Mouse (Mus musculus) myocyte (in vitro differentiated cells): ENCODE results near the gene Fasl. TPM values are rescaled to one million over a fixed set of nuclear protein-coding genes. Genes with fewer than 3 reads are reported as not detected.

Source experiments
- H3K27me3 ChIP-seq: one replicate; pipeline ENCODE4 v1.6.1; 2011; ENCODE audit not compliant: control insufficient read depth, insufficient read depth, insufficient read length
- H3K36me3 ChIP-seq: one replicate; pipeline ENCODE4 v1.6.1; 2011; ENCODE audit not compliant: control insufficient read depth, insufficient read depth
- H3K4me2 ChIP-seq: one replicate; pipeline ENCODE4 v1.6.1; 2011; ENCODE audit warnings: low read depth, control low read depth
- H3K4me3 ChIP-seq: one replicate; pipeline ENCODE4 v1.5.1; 2011; ENCODE audit warnings: mild to moderate bottlenecking, control low read depth, moderate library complexity
- H3K79me2 ChIP-seq: one replicate; pipeline ENCODE4 v1.6.1; 2011; ENCODE audit not compliant: control insufficient read depth, insufficient read depth
- H3ac ChIP-seq: one replicate; pipeline ENCODE4 v1.6.1; 2011; ENCODE audit not compliant: control insufficient read depth, insufficient read length
- CEBPB ChIP-seq: IDR thresholded peaks from 2 replicates; pipeline ENCODE4 v1.6.1; 2011; ENCODE audit warnings: mild to moderate bottlenecking, moderate library complexity; ENCODE audit not compliant: poor library complexity, insufficient read depth, severe bottlenecking
- E2F4 ChIP-seq: IDR thresholded peaks from one replicate; pipeline ENCODE4 v1.6.1; 2011; ENCODE audit warnings: mild to moderate bottlenecking, control low read depth, moderate library complexity; ENCODE audit not compliant: insufficient read depth
- MAX ChIP-seq: IDR thresholded peaks from one replicate; pipeline ENCODE4 v1.6.1; 2011; ENCODE audit warnings: low read depth, mild to moderate bottlenecking, control low read depth
- MYOD1 ChIP-seq, 3 experiments: IDR thresholded peaks; one replicate each; pipeline ENCODE4 v1.6.1; 2011; ENCODE audit warnings: control low read depth in 2 of 3, low read depth in 2 of 3, mild to moderate bottlenecking in 2 of 3, moderate library complexity in 1 of 3; ENCODE audit not compliant: insufficient read length in 2 of 3, control insufficient read depth in 1 of 3
- MYOG ChIP-seq, 3 experiments: IDR thresholded peaks; one replicate each; pipeline ENCODE4 v1.6.1; 2011; ENCODE audit warnings: control low read depth in 2 of 3, low read depth in 2 of 3, mild to moderate bottlenecking in 2 of 3; ENCODE audit not compliant: insufficient read length in 2 of 3, control insufficient read depth in 1 of 3, insufficient read depth in 1 of 3
- POLR2A ChIP-seq: IDR thresholded peaks from one replicate; pipeline ENCODE4 v1.6.1; 2011; ENCODE audit warnings: low read depth, mild to moderate bottlenecking, control low read depth, moderate library complexity; ENCODE audit not compliant: insufficient read length
- POLR2AphosphoS2 ChIP-seq: IDR thresholded peaks from one replicate; pipeline ENCODE4 v1.6.1; 2011; ENCODE audit warnings: low read depth, control low read depth; ENCODE audit not compliant: insufficient read length
- REST ChIP-seq: IDR thresholded peaks from one replicate; pipeline ENCODE4 v1.6.1; 2011; ENCODE audit warnings: mild to moderate bottlenecking, control low read depth, moderate library complexity; ENCODE audit not compliant: insufficient read depth, insufficient read length
- SRF ChIP-seq: IDR thresholded peaks from one replicate; pipeline ENCODE4 v1.6.1; 2011; ENCODE audit warnings: low read depth; ENCODE audit not compliant: control insufficient read depth, insufficient read length
- TCF12 ChIP-seq: IDR thresholded peaks from one replicate; pipeline ENCODE4 v1.6.1; 2011; ENCODE audit warnings: mild to moderate bottlenecking, control low read depth; ENCODE audit not compliant: poor library complexity, insufficient read depth, severe bottlenecking
- TCF3 ChIP-seq: IDR thresholded peaks from one replicate; pipeline ENCODE4 v1.6.1; 2011; ENCODE audit warnings: low read depth, control low read depth; ENCODE audit not compliant: insufficient read length
- USF1 ChIP-seq: IDR thresholded peaks from one replicate; pipeline ENCODE4 v1.6.1; 2011; ENCODE audit warnings: low read depth, mild to moderate bottlenecking, control low read depth, moderate library complexity
- polyA plus RNA-seq: library from polyadenylated mRNA; unstranded; fragments of >200 nt; fragmentation: generic; extraction: Trizol; gene quantifications from one replicate; pipeline ENCODE4 v1.2.1, GENCODE M21; 2012; ENCODE audit warnings: missing spikeins

The Fasl gene
- polyA plus RNA-seq, 1 experiment, result not detected

- no peaks in the 10 kb centered on the region for H3K79me2 ChIP-seq
- H3K4me3 ChIP-seq, result no peak overlapping the region
- no peak overlapping the region for H3K4me2 ChIP-seq
- H3K36me3 ChIP-seq, result no peaks in the 10 kb centered on the region
- H3K27me3 ChIP-seq, result no peaks in the 10 kb centered on the region
- no peak for TF ChIP-seq MYOG (IDR thresholded peaks at IDR 0.05; ENCODE audit: control insufficient read depth in 1 of 3, insufficient read depth in 1 of 3, insufficient read length in 2 of 3, low read depth in 2 of 3)
- no peak overlapping the region for H3ac ChIP-seq
Observed at GRCm38 (mm10) chr1:161792687-161792969, 4.3 kb upstream of the Fasl start.

DNA sequence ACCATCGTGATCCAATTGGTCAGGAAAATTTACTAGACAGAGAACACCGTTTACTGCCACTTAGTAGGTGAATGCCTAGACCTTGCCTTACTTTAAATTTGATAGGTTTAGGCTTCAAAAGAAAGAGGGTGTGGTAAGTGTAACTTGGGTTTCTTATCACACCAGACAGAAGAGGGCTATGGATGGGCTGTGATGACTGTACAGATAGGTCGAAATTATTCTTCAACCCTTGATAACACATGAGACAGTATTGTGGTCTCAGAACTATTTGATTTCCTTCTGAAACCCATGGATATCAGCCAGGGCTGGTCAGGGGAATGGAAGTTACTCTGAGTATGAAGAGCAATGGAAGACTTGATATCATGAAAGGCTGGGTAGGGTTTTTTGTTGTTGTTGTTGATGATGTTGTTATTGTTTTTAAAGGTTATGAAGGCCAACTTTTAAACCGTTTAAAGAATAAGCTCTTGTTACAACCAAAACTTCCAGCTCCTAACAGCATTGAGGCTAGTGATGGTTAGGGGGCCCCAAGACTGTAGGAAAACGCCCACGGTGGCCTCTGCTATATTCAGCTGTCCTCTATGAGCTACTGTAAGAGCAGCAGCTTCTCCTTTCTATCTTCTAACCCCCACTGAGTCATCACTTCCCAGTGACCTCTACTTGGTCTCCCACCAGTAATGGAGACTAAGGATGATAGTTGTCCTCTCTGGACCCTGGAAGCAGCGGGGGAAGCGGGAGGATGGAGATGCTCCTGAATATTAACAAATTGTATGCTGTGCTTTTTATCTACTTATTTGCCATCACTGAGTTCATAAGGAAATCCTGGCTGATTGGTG, 3.8 kb upstream of the Fasl start:
- no peak for TF ChIP-seq TCF3
- no peak for TF ChIP-seq REST
- no peak for TF ChIP-seq E2F4
- TF ChIP-seq USF1, result no peak
- TF ChIP-seq MAX, result no peak
- TF ChIP-seq POLR2A, result no peak
- TF ChIP-seq SRF, result no peak
- no peak for TF ChIP-seq MYOG (IDR thresholded peaks at IDR 0.05; ENCODE audit: control insufficient read depth in 1 of 3, insufficient read depth in 1 of 3, insufficient read length in 2 of 3, low read depth in 2 of 3)
- no peak for TF ChIP-seq MYOD1 (IDR thresholded peaks at IDR 0.05; ENCODE audit: control insufficient read depth in 1 of 3, insufficient read length in 2 of 3, low read depth in 2 of 3)
- no peak for TF ChIP-seq POLR2AphosphoS2
- H3K27me3 ChIP-seq, result no peaks in the 10 kb centered on the region
- H3K79me2 ChIP-seq, result no peaks in the 10 kb centered on the region
- H3K4me3 ChIP-seq, result no peak overlapping the region
- no peak overlapping the region for H3K4me2 ChIP-seq
- no peaks in the 10 kb centered on the region for H3K36me3 ChIP-seq
- H3ac ChIP-seq, result no peak overlapping the region

DNA sequence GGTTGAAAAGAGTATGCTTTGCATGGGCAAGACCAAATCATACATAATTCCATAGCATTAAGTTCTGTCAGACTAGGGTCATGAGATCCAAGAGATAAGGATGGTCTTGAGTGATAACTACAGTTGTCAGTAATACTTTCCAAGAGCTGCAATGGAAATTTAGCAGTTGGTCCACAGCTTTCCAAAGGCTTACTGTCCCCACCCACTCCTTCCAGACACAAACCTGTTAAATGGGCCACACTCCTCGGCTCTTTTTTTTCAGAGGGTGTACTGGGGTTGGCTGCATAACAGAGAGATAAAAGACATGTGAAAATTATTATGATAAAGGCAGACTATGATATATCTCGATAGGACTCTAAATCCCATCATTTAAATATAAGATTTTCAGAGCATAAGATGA, 5.6 kb downstream of the Fasl start:
- no peak for TF ChIP-seq POLR2A
- TF ChIP-seq TCF3, result no peak
- no peak for TF ChIP-seq MYOD1 (IDR thresholded peaks at IDR 0.05; ENCODE audit: control insufficient read depth in 1 of 3, insufficient read length in 2 of 3, low read depth in 2 of 3)
- no peak for TF ChIP-seq REST
- no peak for TF ChIP-seq E2F4
- no peak for TF ChIP-seq POLR2AphosphoS2
- TF ChIP-seq SRF, result no peak
- no peak for TF ChIP-seq MAX
- no peak for TF ChIP-seq USF1
- no peak for TF ChIP-seq TCF12
- no peak overlapping the region for H3K4me2 ChIP-seq

DNA sequence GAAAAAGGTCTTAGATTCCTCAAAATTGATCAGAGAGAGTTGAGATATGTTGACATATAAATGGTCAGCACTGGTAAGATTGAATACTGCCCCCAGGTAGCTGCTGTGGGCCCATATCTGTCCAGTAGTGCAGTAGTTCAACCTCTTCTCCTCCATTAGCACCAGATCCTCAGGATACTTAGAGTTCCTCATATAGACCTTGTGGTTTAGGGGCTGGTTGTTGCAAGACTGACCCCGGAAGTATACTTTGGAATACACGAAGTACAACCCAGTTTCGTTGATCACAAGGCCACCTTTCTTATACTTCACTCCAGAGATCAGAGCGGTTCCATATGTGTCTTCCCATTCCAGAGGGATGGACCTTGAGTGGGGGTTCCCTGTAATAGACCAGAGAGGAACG, 6.7 kb downstream of the Fasl start:
- TF ChIP-seq TCF12 (no peak), SRF (no peak), E2F4 (no peak), USF1 (no peak), POLR2A (no peak), MAX (no peak), TCF3 (no peak), MYOG (IDR thresholded peaks at IDR 0.05; ENCODE audit: control insufficient read depth in 1 of 3, insufficient read depth in 1 of 3, insufficient read length in 2 of 3, low read depth in 2 of 3) (no peak), MYOD1 (IDR thresholded peaks at IDR 0.05; ENCODE audit: control insufficient read depth in 1 of 3, insufficient read length in 2 of 3, low read depth in 2 of 3) (no peak), REST (no peak), CEBPB (no peak), POLR2AphosphoS2 (no peak)
- Histone ChIP-seq H3K27me3 (peaks cover 13% of the 10 kb centered on the region), H3K4me3 (no peak overlapping the region), H3K36me3 (no peaks in the 10 kb centered on the region), H3K4me2 (no peak overlapping the region), H3K79me2 (no peaks in the 10 kb centered on the region), H3ac (no peak overlapping the region)

More for the DNA sequence above, 5.6 kb downstream of the Fasl start:
- Histone ChIP-seq H3K4me3 (no peak overlapping the region), H3K79me2 (no peaks in the 10 kb centered on the region), H3K27me3 (peaks cover 9% of the 10 kb centered on the region), H3ac (no peak overlapping the region), H3K36me3 (no peaks in the 10 kb centered on the region)

DNA sequence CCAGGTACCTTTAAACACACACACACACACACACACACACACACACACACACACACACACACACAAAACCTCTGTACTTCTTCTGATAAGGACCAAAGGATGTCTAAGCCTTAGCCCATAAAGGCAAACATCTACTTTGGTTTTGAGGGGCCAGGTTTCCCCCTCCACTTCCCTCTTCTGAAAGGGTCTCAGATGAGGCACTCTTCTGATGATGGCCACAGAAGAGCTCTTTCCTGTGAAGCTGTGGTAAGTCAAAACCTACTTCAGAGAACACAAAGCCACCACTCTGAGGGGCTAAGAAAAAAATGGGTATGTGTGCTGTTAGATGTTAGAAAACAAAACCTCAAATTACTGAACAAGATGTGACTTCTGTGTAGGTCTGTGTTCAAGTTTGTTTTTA, 9.2 kb downstream of the Fasl start:
- TF ChIP-seq TCF3 (no peak), REST (no peak), TCF12 (no peak), MAX (no peak), E2F4 (no peak), MYOD1 (IDR thresholded peaks at IDR 0.05; ENCODE audit: control insufficient read depth in 1 of 3, insufficient read length in 2 of 3, low read depth in 2 of 3) (no peak), POLR2AphosphoS2 (no peak), POLR2A (no peak), SRF (no peak), USF1 (no peak), CEBPB (no peak), MYOG (IDR thresholded peaks at IDR 0.05; ENCODE audit: control insufficient read depth in 1 of 3, insufficient read depth in 1 of 3, insufficient read length in 2 of 3, low read depth in 2 of 3) (no peak)
- Histone ChIP-seq H3K27me3 (peaks cover 17% of the 10 kb centered on the region), H3K36me3 (no peaks in the 10 kb centered on the region), H3K79me2 (no peaks in the 10 kb centered on the region), H3K4me3 (no peak overlapping the region), H3K4me2 (no peak overlapping the region), H3ac (no peak overlapping the region)
